Mouse (Mus musculus) cerebellum, adult (tissue): ENCODE measurements at regions not wholly inside any gene's neighbourhood (a gene's known extent, or its start where the extent isn't known, plus 50 kb on each side); places are given as distances from the start of the nearest gene placed in this dataset.
"Not testable (repeated sequence)": the region's sequence is repeated elsewhere in the genome, so short reads cannot be mapped to it uniquely, and the experiment has no call there.

Experiments used
- ATAC-seq: cut with Nextera tagmentation; 2 replicates; pipeline ENCODE4 v1.9.2; 2017; ENCODE audit warnings: mild to moderate bottlenecking, moderate library complexity, mixed read lengths; ENCODE audit not compliant: insufficient number of reproducible peaks, low FRiP score, low TSS enrichment

DNA sequence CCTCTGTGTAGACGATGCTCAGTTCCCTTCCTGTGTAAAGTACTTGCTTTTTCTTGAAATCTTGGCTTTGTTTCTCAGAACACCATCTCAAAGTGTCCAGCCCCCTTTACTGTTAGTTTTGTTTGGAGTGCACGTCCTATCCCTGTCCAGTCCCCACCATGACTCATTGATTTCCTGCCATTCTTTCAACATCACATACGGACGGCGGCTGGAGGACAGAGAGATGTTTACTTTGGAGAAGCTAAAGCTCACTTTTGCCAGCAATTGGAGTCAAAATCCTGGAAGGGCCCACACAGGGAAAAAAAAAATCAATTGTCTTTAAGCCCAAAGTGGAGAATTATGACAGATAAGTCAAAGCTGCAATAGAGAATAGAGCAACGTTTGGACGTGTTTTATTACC lies 51.8 kb downstream of the Gm5426 start:
- ATAC-seq = no peak

DNA sequence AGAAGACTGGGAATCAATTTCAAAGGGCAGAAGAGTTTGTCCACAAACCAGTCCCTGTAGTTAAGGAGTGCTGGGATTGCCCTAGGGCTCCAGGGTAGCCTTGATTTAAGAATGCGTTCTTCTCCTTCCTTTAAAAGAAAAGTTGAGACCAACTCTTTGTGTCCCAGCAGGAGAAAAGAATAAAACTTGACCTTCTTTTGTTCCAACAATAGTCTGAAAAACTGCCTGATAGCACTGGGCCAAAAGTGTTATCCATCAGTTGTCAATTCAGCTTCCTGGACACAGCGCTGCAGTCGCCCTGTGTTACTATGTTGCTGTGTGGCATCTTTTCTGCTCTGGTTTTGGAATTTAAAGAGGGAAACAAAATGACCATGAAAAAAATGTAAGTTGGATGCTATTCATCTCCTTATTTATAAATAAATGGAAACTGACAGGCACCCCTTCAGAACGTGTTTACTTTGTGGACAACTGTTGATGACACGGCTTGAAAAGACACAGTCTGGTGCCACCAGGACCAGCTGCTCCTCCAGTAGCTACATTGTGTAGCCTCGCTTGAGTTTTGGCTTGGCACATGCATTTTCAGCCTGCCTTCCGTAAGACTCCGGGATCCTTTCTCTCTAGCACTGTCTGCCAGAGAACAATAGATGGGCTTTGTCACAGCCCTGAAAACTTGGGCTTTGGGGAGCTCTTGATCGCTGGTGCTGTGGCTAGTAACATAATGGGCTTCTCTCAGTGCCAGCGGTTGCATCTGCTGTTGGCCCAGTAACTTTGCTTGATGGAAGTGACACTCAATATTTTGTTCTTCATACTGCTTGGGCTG lies 54.0 kb downstream of the Gm5426 start:
- peak; percentile 58 for ATAC-seq

DNA sequence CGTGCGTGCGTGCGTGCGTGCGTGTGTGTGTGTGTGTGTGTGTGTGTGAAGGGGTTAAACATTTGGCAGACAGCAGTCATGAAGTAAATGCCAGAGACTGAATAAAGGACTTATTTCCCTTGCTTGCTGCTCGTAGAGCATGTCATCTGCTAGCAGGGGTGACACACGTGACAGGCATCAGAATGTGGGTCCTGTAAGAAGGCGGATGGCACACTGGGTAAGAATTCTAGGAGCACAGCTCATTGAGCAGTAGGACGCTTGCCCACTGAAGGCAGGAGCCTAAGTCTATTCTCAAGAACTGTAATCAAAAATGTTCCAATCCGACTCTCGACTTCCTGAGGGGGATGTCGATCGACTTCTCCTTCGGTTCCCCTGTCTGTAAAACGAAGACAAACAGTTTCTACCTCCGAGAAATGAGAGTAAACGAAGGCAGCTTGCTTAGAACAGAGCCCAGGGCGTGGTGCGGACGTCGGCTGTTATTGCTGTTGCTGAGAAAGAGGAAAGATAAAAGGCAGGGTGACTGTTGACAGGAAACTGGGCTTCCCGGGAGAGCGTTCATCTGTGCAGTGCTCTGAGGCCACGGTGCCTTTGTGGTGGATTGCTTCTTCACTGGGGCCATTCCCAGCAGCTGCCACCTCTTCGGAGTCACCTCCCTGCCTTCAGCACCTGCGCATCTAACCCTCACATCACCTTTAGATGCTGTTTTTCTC lies 64.7 kb downstream of the Gm5426 start:
- peak; percentile 68; the same call in 1 of the 2 replicates for ATAC-seq

DNA sequence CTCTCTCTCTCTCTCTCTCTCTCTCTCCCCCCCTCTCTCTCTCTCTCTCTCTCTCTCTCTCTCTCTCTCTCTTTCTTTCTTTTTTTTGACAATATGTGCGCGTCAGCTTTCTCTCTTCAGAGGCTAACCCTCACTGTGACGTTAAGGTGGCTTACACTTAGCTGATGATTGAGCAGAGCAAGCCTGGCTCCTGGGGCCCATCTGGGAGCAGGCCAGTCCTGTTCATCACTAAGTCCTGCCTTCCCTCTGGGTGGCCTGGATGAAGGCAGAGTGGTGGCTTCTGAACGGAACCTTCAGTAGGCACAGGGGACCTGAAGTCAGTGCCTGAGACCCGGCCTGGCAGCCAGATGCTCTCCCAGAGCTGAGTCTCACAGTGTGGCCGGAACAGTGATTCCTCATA lies 65.5 kb downstream of the Gm5426 start:
- ATAC-seq = no peak

DNA sequence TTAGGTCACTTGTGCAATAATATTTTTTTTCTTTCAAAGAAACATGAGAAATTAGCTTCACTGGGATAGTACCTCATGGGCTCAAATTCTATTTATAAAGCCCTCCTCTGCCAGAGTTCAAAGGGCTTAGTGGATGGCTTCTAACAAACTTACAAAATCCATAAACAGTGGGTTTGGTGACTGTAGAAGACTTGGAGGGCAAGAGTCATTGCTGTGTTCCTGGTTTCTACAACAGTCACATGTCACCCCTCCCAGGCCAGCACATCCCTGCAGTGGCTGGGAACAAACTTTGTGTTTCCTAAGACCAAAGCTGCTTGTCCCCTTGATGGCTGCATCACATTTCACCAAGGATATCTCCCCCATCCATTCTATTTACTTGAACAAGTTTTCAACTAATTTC lies 66.5 kb downstream of the Gm5426 start:
- ATAC-seq = no peak

DNA sequence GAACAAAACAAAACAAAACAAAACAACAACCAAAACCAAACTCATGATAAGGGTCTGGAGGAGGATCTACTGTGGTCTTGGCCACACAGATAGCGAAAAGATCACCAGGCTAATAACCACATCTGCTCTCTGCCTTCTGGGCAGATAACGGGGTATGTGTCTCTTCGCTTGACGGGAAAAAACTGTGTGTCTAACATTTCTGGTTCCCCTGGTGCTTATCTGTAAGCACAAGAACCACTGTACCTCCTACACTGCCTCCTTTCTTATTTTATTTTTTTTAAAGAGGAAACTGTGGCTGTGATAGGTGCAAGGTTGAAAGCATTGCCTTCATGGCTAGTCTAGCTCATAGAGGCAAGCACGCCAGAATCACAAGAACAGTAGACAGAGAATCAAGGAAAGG lies 67.8 kb downstream of the Gm5426 start:
- ATAC-seq = no peak

DNA sequence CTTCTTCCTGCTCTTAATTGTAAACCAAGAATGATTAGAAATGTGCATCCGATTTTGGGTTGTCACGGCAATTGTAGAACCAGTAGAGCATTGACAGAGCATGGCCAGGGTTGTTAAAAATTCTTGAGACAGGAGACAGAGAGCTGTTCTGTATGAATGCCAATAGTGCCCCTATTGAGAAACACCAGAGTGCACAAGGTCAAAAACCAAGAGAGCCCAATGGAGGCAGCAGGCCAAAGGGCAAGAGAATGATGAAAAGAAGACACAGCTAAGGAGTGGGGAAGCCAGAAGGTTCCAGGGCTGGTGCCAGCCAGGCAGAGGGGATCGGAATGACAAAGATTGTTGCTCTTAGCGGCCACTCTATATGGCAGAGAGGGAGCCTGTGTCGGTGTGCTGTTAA lies 72.8 kb downstream of the Gm5426 start:
- ATAC-seq = no peak

DNA sequence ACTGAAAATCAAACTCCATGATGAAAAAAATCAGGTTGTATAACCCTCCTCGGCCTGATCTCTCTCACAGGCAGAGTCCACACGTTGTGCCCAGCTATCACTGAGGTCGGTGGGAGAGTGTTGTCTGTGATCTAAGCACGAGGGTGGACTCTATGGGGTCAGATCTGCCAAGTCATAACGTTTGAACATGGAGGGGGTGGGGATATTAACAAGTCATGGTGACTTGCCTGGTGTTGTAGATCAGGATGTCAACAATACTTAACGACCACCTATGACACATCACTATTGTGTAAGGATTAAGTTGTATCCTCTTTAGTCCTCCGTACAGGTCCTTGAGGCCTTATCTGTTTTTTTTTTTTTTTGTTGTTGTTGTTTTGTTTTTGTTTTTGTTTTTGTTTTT lies 74.8 kb downstream of the Gm5426 start:
- ATAC-seq = no peak

DNA sequence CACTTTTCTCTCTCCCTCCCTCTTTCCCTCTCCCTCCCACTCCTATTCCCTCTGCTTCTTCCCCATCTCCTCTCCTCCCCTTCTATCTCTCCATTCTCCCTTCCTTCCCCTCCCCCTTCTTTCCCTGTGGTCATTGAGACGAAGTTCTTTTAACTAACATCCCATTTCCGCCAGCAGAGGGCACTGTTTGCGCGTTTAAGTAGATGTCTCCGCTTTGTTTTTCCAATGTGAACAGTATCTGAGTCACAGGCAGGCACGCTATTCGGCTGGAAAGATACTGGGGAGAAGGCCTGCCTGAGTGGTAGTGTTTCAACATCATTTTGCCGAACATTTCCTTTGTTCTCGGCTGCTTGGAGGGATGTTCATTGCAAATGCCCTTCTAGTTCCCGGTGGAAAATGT lies 77.5 kb downstream of the Gm5426 start:
- ATAC-seq = peak; percentile 67

DNA sequence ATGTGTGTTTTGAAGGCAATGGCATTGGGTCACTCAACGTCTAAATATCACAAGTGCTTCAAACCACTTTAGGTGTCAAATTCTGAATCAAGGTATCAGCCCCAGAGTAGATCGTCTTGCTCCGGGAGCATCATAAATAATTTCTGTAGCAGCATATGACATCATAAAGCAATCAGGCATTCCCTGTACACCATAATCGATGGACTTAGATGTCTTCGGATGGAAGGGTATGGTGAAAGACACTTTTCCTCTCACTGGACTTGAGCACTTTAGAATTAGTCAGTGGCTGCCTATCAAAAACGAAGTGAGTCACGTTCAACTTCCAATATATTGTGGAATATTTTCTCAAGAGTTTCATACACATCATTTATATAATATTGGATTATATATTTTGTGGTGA lies 77.9 kb downstream of the Gm5426 start:
- no peak for ATAC-seq

DNA sequence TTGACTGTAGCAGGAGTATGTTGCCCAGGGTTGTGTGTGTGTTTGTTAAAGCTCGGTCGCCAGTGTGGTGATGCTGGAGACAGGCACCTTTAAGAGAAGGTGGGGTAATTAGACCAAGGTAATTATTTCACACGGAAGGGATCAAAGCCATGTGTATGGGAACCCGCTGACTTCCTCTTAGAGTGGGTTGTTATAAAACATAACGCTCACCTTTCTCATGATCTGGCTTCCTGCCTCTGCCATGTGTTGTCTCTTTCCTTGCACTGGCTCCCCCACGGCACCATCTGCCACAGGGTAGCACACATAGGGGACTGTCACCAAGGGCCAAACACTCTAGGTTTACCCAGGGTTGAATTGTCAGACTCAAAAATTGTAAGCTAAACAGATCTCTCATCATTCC lies 78.5 kb downstream of the Gm5426 start:
- ATAC-seq = peak; percentile 88

DNA sequence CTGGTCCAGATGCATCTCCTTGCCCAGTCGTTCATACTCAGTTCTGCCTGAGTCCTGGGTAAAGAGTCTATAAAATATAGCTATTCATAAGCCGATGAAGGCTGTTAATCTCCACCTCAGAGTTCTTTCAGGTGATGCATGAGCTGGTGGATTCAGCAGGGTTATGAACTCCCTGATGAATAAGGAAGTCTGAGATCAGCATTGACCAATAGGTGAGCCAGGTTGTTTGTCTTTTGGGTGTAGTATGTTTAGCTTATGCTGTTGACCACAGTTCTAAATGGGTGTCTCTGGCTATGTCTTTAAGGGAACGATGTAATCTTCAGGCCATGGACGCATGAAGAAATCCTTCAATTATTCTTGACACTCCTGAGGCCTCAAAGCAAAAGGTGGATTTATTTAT lies 84.3 kb downstream of the Gm5426 start:
- ATAC-seq = no peak

DNA sequence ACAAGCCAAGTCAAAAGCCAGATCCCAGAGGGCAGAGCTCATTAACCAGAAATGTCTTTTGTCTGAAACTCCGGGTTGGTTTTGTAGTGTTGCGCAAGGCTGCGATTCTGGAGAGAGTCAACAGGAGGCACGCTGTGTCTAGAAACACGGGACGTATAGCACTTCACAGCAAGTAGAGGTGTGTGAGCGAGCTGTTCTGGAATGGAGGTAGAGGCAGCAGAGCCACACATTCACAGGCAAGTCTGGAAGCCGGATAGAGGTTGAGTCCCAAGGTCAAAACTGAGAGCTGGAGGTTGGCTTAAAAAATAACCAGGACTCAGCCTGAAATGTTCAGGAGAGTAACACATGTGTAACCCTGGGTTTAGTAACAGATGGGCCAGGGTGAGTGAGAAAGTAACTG lies 94.0 kb downstream of the Gm5426 start:
- ATAC-seq = no peak

DNA sequence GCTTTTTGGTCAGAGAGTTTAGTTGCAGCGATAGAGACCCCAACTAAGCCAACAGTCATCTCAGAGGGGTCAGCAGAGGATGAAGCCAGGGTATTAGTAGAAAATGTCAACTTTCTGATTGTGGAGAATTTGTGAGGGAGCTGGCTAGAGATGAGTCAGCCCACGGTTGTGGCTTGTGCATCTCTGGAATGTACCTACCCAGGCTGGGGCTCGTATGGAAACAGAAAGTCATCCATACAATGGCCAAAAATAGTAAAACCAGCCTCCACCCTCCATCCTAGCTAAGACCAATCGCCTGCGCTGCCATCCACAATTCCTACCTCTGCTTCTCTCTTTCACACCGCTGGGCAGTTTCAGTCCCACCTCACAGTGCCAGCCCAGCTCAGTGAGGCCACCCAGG lies 94.9 kb downstream of the Gm5426 start:
- ATAC-seq = no peak

DNA sequence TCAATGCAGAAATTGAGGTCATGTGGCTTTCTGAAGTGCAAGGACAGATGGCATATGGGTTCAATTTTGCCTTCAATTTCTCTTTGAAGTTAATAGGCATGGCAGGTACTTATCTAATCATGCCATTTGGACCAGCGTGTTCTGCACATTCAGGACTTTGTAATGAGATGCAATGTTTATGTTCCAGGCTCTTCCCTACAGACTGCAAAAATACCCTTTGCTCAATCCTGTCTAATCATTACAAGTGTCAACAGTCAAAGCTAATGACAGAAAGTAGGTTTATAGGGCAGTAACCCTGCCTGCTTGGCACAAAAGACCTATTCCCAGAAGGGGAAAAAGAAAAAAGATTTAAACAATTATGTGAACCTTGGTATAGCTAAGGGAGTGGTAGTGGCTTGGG lies 96.5 kb downstream of the Gm5426 start:
- ATAC-seq = peak; percentile 31; the same call in 1 of the 2 replicates

DNA sequence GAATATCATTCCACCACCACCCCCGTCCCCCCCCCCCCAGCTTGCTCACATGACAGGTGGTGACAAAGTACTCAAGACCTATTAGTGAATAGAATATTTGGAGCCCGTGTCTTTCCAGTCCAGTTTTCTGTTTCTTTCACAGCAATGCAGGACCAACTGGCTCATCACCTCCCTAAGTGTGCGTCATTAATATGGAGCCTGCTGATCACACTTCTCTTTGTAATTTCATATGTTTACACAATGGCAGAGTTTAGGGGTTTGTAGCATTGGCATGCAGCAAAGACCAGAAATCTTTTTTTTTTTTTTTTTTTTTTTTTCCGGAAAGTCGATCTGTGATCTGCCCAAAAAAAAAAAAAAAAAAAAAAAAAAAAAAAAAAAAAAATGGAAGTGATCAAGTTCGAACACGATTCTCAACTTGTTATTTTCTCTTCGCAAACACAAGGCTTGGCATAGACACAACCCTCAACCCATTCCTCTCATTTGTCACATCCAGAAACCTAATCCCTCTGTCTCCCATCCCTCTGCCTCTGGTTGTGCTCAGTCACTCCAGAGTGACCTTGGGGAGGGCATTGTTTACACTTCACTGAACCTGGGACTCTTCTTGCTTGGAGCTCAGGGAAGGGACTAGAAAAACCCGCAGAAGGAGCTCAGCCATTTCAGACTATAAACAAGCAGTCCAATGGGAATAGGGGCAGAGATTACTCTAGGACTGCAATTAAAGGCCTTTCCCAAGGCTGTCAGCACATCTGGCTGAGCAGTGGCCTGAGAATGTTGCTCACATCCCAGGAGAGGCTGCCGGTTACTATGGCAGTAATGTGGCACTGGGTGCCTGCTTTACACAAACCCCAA lies 98.4 kb downstream of the Gm5426 start:
- no peak for ATAC-seq

DNA sequence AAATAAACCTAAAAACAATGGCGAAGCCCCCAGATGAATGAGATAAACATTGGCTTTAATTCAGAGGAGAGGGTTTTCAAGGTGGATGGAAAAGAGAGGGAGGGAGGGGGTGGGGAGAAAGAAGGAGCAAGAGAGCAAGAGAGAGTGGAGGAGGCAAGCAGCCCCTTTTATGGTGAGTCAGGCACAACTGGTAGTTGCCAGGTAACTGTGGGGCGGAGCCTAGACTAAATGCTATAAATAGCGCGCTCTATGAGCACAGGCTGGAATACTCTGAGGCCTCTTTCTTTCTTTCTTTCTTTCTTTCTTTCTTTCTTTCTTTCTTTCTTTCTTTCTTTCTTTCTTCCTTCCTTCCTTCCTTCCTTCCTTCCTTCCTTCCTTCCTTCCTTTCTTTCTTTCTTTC lies 99.6 kb downstream of the Gm5426 start:
- ATAC-seq = not testable (repeated sequence)

DNA sequence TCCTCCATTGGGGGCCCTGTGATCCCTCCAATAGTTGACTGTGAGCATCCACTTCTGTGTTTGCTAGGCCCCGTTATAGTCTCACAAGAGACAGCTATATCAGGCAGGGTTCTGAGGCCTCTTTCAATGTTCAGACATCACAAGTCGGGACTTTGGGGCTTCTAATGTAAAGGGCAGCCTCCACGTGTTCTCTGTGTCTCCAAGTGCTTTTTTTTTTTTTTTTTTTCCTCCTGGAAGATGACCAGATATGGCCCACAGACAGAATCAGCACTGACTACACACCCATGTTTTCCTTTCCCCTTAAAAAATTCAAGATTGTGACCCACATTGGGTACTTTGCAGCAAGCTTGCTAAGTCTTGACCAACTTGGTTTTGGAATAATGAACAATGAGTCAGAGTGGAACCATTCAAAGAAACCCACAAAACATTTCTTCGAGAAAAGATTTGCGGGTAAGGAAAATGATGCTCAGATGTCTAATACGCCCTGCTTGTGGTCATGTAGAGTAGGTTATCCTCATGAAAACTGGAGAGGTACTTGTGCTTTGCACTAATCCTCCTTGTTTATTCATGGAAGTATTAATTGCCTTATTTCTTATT lies 100.5 kb downstream of the Gm5426 start:
- no peak for ATAC-seq

DNA sequence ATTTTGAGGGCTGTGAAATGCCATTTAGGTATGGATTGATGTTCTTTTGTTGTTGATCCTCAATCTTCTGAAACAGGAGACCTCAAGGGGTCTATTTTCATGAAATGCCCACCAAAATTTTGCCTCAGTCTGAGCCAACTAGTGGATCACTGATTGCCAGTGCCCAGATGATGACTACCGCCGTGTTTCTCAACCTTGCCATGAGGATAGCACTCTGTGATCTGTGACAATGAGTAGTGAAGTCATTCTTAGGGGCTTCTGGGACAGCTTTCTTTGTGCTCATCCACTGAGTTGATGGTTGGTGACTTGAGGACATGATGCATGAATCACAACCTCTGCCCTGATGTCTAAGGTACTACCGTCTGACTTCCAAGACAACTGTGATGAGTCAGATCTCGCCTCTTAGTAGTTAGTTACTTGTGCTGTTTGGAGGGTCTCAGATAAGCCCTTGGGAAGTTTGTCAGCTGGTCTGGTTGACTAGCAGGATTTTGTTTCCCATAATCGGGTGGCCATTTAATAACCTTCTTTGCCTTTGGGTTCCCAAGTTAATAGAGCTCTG lies 101.2 kb downstream of the Gm5426 start:
- no peak for ATAC-seq

DNA sequence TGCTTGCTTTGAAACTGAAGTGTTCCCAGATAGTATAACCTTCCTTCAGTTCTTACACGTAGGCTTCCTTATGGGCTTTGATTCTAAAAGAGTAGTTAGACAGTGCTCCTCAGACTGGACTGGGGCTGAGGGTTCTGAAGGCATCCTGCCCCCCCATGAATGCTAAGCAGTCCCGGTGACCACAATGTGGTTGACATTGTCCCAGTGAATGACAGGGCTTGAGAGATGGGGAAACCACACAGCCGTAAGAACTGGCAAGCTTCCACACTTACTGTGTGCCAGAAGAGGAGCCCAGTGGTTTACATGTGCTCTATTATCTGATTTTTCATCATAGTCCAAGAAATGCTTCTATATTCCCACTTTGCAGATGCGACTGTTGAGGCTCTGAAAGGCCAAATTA lies 101.8 kb downstream of the Gm5426 start:
- no peak for ATAC-seq
